Mouse (Mus musculus): ENCODE measurements around the gene Dydc1. TPM values are rescaled to one million over a fixed set of nuclear protein-coding genes. Genes with fewer than 3 reads are reported as not detected.

Dydc1 gene
- polyA plus RNA-seq, 1 experiment from 2014 or later, result not detected

DNA sequence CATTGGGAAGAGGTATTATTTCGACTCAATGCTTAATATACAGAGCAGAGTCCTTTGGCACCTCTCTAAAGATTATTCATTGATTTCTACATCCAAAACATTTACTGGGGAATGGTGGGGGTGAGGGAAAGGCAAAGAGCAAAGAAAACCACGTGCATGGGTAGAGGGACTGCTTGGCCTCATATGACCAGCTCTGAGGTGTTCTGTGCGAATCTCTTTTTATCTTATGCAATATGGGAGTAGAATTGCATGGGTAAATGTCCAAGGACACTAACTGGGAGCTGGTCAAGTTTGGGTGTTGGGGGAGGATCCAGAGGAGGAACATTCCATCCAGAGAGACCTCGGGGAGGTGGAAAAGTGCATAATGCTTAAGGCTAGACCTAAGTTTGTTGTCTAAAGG is 40.2 kb downstream of the Dydc1 start:
- no peak for ATAC-seq (replicated peaks; ENCODE audit: extremely low read depth, insufficient read depth, low FRiP score)
- Histone ChIP-seq H3K4me3 (ENCODE audit: low read length) (no peak overlapping the region), H3K27ac (ENCODE audit: low read length) (no peak overlapping the region), H3K9me3 (replicated peaks; ENCODE audit: control insufficient read depth, low read length) (no peaks in the 10 kb centered on the region), H3K4me2 (ENCODE audit: low read depth, low read length) (no peak overlapping the region), H3K27me3 (ENCODE audit: control insufficient read depth, insufficient read depth, low read length) (no peaks in the 10 kb centered on the region), H3K4me1 (ENCODE audit: control insufficient read depth, insufficient read depth, low read length) (peaks cover 5% of the 10 kb centered on the region), H3K9ac (ENCODE audit: low read length) (no peak overlapping the region), H3K36me3 (ENCODE audit: control insufficient read depth, insufficient read depth) (no peaks in the 10 kb centered on the region)
- WGBS, result 67% methylated on average over 4 of the region's 4 CpGs

- H3K9me3 ChIP-seq (replicated peaks; ENCODE audit: control insufficient read depth, low read length), result no peaks in the 10 kb centered on the region
- H3K27me3 ChIP-seq (ENCODE audit: control insufficient read depth, insufficient read depth, low read length), result no peaks in the 10 kb centered on the region
- peaks cover 8% of the 10 kb centered on the region for H3K4me1 ChIP-seq (ENCODE audit: control insufficient read depth, insufficient read depth, low read length)
- H3K9ac ChIP-seq (ENCODE audit: low read length), result no peak overlapping the region
- no peak overlapping the region for H3K4me3 ChIP-seq (ENCODE audit: low read length)
- no peak for ATAC-seq (replicated peaks; ENCODE audit: extremely low read depth, insufficient read depth, low FRiP score)
- H3K36me3 ChIP-seq (ENCODE audit: control insufficient read depth, insufficient read depth), result no peaks in the 10 kb centered on the region
- no peak overlapping the region for H3K27ac ChIP-seq (ENCODE audit: low read length)
- H3K4me2 ChIP-seq (ENCODE audit: low read depth, low read length), result no peak overlapping the region
- 72% methylated on average over 3 of the region's 3 CpGs for WGBS
Observed at GRCm38 (mm10) chr14:41116271-41116670, 43.6 kb downstream of the Dydc1 start.

GRCm38 (mm10) chr14:41124683-41125082 is 52.0 kb downstream of the Dydc1 start:
- Histone ChIP-seq H3K9me3 (replicated peaks; ENCODE audit: control insufficient read depth, low read length) (no peaks in the 10 kb centered on the region), H3K4me3 (ENCODE audit: low read length) (no peak overlapping the region), H3K27me3 (ENCODE audit: control insufficient read depth, insufficient read depth, low read length) (no peaks in the 10 kb centered on the region), H3K4me1 (ENCODE audit: control insufficient read depth, insufficient read depth, low read length) (no peaks in the 10 kb centered on the region), H3K36me3 (ENCODE audit: control insufficient read depth, insufficient read depth) (no peaks in the 10 kb centered on the region), H3K9ac (ENCODE audit: low read length) (no peak overlapping the region), H3K27ac (ENCODE audit: low read length) (no peak overlapping the region), H3K4me2 (ENCODE audit: low read depth, low read length) (no peak overlapping the region)
- no peak for ATAC-seq (replicated peaks; ENCODE audit: extremely low read depth, insufficient read depth, low FRiP score)
- whole genome bisulfite sequencing, result 78% methylated on average over 5 of the region's 5 CpGs

DNA sequence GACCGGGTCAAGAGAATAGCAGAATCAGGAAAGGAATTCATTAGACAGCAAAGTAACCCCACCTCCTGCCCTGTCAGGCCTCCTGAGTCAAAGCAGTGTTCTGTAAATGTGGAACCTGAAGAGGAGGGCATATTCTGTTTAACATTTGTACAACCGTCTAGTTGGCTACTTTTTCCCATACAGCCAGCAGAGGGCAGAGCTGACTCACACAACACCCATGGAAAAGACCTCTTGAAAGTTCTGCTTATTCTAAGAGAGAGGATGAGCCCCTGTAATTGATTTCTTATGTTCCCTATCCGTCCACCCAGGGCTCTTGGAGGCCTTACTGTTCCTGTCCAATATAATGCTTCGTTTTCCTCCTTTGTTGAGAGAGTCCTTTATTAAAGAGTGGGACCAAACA is 55.3 kb downstream of the Dydc1 start:
- no peak overlapping the region for H3K9ac ChIP-seq (ENCODE audit: low read length)

DNA sequence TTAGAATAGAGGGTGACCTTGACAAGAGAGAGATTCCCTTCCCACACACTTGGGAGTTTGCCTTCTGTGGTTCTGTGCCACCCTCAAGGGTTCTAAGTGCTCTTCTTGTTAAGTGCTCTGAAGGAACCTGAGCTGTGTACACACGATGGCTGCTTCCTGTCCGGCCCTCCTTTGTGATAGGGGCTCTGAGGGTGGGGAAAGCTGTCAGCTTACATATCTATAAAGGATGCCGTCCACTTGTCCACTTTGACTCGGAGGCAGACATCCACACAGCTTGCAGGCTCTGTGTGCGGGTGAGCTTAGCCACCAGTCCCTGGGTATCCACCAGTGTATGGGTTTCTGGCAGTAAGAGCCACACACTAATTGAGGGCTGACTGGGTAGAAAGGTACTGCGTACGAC is 58.8 kb downstream of the Dydc1 start, which contains the start of gene Sftpa1:
Sftpa1 (plus strand) TSS at position 243 of the 400 bp plus-strand sequence.
- Histone ChIP-seq H3K9ac (ENCODE audit: low read length) (no peak within 1 kb of the TSS), H3K27me3 (ENCODE audit: control insufficient read depth, insufficient read depth, low read length) (no peaks in the 10 kb centered on the region), H3K27ac (ENCODE audit: low read length) (no peak within 1 kb of the TSS), H3K4me2 (ENCODE audit: low read depth, low read length) (no peak within 1 kb of the TSS), H3K36me3 (ENCODE audit: control insufficient read depth, insufficient read depth) (no peaks in the 10 kb centered on the region), H3K9me3 (replicated peaks; ENCODE audit: control insufficient read depth, low read length) (no peaks in the 10 kb centered on the region), H3K4me3 (ENCODE audit: low read length) (no peak within 1 kb of the TSS), H3K4me1 (ENCODE audit: control insufficient read depth, insufficient read depth, low read length) (no peaks in the 10 kb centered on the region)
- WGBS, result 57% methylated on average over 7 of the region's 7 CpGs
- no peak for ATAC-seq (replicated peaks; ENCODE audit: extremely low read depth, insufficient read depth, low FRiP score)

More for the DNA sequence above, 55.3 kb downstream of the Dydc1 start:
- Histone ChIP-seq H3K4me1 (ENCODE audit: control insufficient read depth, insufficient read depth, low read length) (no peaks in the 10 kb centered on the region), H3K4me2 (ENCODE audit: low read depth, low read length) (no peak overlapping the region), H3K27ac (ENCODE audit: low read length) (no peak overlapping the region), H3K27me3 (ENCODE audit: control insufficient read depth, insufficient read depth, low read length) (no peaks in the 10 kb centered on the region), H3K36me3 (ENCODE audit: control insufficient read depth, insufficient read depth) (no peaks in the 10 kb centered on the region), H3K9me3 (replicated peaks; ENCODE audit: control insufficient read depth, low read length) (no peaks in the 10 kb centered on the region), H3K4me3 (ENCODE audit: low read length) (no peak overlapping the region)
- 0 out of 2 replicates have a peak, but pooled peaks have one; percentile 23 for ATAC-seq (replicated peaks; ENCODE audit: extremely low read depth, insufficient read depth, low FRiP score)
- WGBS, result 17% methylated on average over 4 of the region's 4 CpGs

DNA sequence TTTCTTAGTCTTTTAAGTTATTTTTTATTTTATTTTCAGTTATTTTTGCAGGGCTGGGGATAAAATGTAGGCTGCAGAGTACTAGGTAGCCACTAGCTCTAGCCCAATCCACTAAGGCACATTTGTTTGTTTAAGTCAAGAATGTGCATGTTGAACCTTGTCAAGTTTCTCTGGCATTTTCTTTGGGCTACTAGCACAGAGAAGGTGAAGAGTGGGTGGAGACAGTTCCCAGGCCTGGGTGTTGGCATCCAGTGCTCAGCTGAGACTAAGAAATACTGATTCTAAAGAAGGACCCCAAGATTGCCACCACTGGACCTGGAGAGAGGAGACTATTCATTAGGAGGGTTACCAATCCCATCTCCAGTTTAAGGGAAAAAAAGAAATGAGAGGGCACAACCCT is 64.3 kb downstream of the Dydc1 start:
- H3K27me3 ChIP-seq (ENCODE audit: control insufficient read depth, insufficient read depth, low read length), result no peaks in the 10 kb centered on the region

DNA sequence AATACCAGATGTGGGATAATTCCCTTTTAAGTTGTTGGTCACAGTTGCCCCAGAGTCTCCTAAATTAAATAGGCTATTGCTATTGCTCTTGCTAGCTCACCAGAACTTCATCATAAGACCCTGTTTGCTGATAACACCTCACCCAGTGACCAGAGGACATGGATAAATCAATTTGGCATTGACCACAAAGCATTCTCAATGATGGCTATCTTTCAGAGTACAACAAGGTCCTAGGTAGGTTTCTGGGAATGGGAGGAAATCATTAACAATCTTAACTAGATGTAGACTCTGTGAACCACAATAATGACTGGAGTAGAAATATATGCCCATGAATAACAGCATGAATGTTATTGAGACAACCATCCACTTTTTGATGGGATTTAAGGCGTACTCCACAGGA is 68.0 kb downstream of the Dydc1 start:
- Histone ChIP-seq H3K27me3 (ENCODE audit: control insufficient read depth, insufficient read depth, low read length) (no peaks in the 10 kb centered on the region), H3K9ac (ENCODE audit: low read length) (no peak overlapping the region), H3K4me1 (ENCODE audit: control insufficient read depth, insufficient read depth, low read length) (no peaks in the 10 kb centered on the region), H3K9me3 (replicated peaks; ENCODE audit: control insufficient read depth, low read length) (no peaks in the 10 kb centered on the region), H3K4me2 (ENCODE audit: low read depth, low read length) (no peak overlapping the region), H3K4me3 (ENCODE audit: low read length) (no peak overlapping the region), H3K36me3 (ENCODE audit: control insufficient read depth, insufficient read depth) (no peaks in the 10 kb centered on the region), H3K27ac (ENCODE audit: low read length) (no peak overlapping the region)
- no peak for ATAC-seq (replicated peaks; ENCODE audit: extremely low read depth, insufficient read depth, low FRiP score)
- WGBS, result 84% methylated on average over 1 of the region's 1 CpGs

More for the DNA sequence above, 64.3 kb downstream of the Dydc1 start:
- no peaks in the 10 kb centered on the region for H3K36me3 ChIP-seq (ENCODE audit: control insufficient read depth, insufficient read depth)
- no peak overlapping the region for H3K4me2 ChIP-seq (ENCODE audit: low read depth, low read length)
- H3K9me3 ChIP-seq (replicated peaks; ENCODE audit: control insufficient read depth, low read length), result no peaks in the 10 kb centered on the region
- no peak overlapping the region for H3K4me3 ChIP-seq (ENCODE audit: low read length)
- H3K27ac ChIP-seq (ENCODE audit: low read length), result no peak overlapping the region
- H3K4me1 ChIP-seq (ENCODE audit: control insufficient read depth, insufficient read depth, low read length), result no peaks in the 10 kb centered on the region
- no peak for ATAC-seq (replicated peaks; ENCODE audit: extremely low read depth, insufficient read depth, low FRiP score)
- H3K9ac ChIP-seq (ENCODE audit: low read length), result no peak overlapping the region

Other genes with a start within 250 kb of the Dydc1 start
- gene Sh2d4b, start 179.6 kb upstream of the Dydc1 start, polyA plus RNA-seq (2015; fragmentation: Nextera tagmentation; extraction: Ambion mirVana), result 2.5 and 4.3 TPM in 2 replicates
- 44.4 and 46.1 TPM in 2 replicates for gene Tspan14, start 106.1 kb upstream of the Dydc1 start, polyA plus RNA-seq (2015; fragmentation: Nextera tagmentation; extraction: Ambion mirVana)
- 35.8 and 40.3 TPM in 2 replicates for gene Fam213a, start 59.1 kb upstream of the Dydc1 start, polyA plus RNA-seq (2015; fragmentation: Nextera tagmentation; extraction: Ambion mirVana)
- 0.17 TPM in 1 of 2 replicates, not detected in the other for gene Dydc2, start 3.7 kb upstream of the Dydc1 start, polyA plus RNA-seq (2015; fragmentation: Nextera tagmentation; extraction: Ambion mirVana)
- gene Mat1a, start 32.1 kb downstream of the Dydc1 start, polyA plus RNA-seq (2015; fragmentation: Nextera tagmentation; extraction: Ambion mirVana), result 0.41 and 1.2 TPM in 2 replicates
- gene Sftpa1, start 58.9 kb downstream of the Dydc1 start, polyA plus RNA-seq (2015; fragmentation: Nextera tagmentation; extraction: Ambion mirVana), result 1.5 and 22.7 TPM in 2 replicates
- gene Mbl1, start 78.5 kb downstream of the Dydc1 start, polyA plus RNA-seq (2015; fragmentation: Nextera tagmentation; extraction: Ambion mirVana), result not detected in 2 replicates
- gene Sftpd, start 112.2 kb downstream of the Dydc1 start, polyA plus RNA-seq (2015; fragmentation: Nextera tagmentation; extraction: Ambion mirVana), result 0.11 and 0.26 TPM in 2 replicates
- not detected in 2 replicates for gene Gm2832, start 205.9 kb downstream of the Dydc1 start, polyA plus RNA-seq (2015; fragmentation: Nextera tagmentation; extraction: Ambion mirVana)

Data from heart, embryonic 16.5 days (tissue).